Mouse (Mus musculus) adrenal gland (tissue): ENCODE data around the gene Ces1f.

Experiments used
- intact Hi-C: fragments of 180-260 bp; cut with DNase I; formaldehyde crosslinking; loops from one replicate; pipeline ENCODE4 v1.15.1; 2025

The Ces1f gene

GRCm38 (mm10) chr8:93217375-93217774 lies 62.2 kb downstream of the Ces1f start:
- intact Hi-C loops = loop anchor here (2.0 kb wide), 1 partner anchor 181 kb away; no protein-coding TSS in a partner anchor

GRCm38 (mm10) chr8:93211091-93211490 lies 68.5 kb downstream of the Ces1f start:
- intact Hi-C loops = no loop called here
